Mouse (Mus musculus): ENCODE results near the gene Szrd1.

The Szrd1 gene

GRCm38 (mm10) chr4:141114521-141114981, 25.0 kb downstream of the Szrd1 start:
- 32% methylated on average over 6 of the region's 6 CpGs for WGBS

- WGBS = 60% methylated on average over 7 of the region's 7 CpGs
These were observed 25.7 kb downstream of the Szrd1 start for GRCm38 (mm10) chr4:141113831-141114230.

- 43% methylated on average over 10 of the region's 10 CpGs for WGBS
These were observed 31.3 kb downstream of the Szrd1 start for GRCm38 (mm10) chr4:141108196-141108732.

GRCm38 (mm10) chr4:141106526-141107183, 32.9 kb downstream of the Szrd1 start:
- 85% methylated on average over 16 of the region's 16 CpGs for WGBS

- WGBS = 71% methylated on average over 6 of the region's 6 CpGs
These were observed 37.7 kb downstream of the Szrd1 start for GRCm38 (mm10) chr4:141101855-141102254.

- 94% methylated on average over 9 of the region's 9 CpGs for whole genome bisulfite sequencing
These were observed 38.3 kb downstream of the Szrd1 start for GRCm38 (mm10) chr4:141101291-141101690.

- WGBS = 80% methylated on average over 5 of the region's 5 CpGs
These were observed 39.6 kb downstream of the Szrd1 start for GRCm38 (mm10) chr4:141099956-141100355.

GRCm38 (mm10) chr4:141098935-141099334, 40.6 kb downstream of the Szrd1 start:
- WGBS = 82% methylated on average over 4 of the region's 4 CpGs

GRCm38 (mm10) chr4:141096710-141097109, 42.9 kb downstream of the Szrd1 start:
- 13% methylated on average over 9 of the region's 9 CpGs for WGBS

- WGBS = 80% methylated on average over 10 of the region's 10 CpGs
These were observed 44.6 kb downstream of the Szrd1 start for GRCm38 (mm10) chr4:141095016-141095415.

GRCm38 (mm10) chr4:141088714-141089113, 50.9 kb downstream of the Szrd1 start:
- WGBS = 57% methylated on average over 9 of the region's 9 CpGs

- 88% methylated on average over 6 of the region's 6 CpGs for WGBS
These were observed 51.5 kb downstream of the Szrd1 start, which contains the start of gene Spata21 for GRCm38 (mm10) chr4:141088033-141088432. TSS of gene Spata21 (plus strand) at chr4:141088333.

- 79% methylated on average over 10 of the region's 10 CpGs for WGBS
These were observed 52.7 kb downstream of the Szrd1 start for GRCm38 (mm10) chr4:141086862-141087261.

GRCm38 (mm10) chr4:141078510-141079137, 61.0 kb downstream of the Szrd1 start:
- WGBS = 71% methylated on average over 18 of the region's 18 CpGs

GRCm38 (mm10) chr4:141077681-141078509, 61.7 kb downstream of the Szrd1 start, which contains the start of gene Necap2:
TSS of gene Necap2 (minus strand) at chr4:141078357.
- WGBS = under 1% methylated on average over 67 of the region's 67 CpGs

- 49% methylated on average over 17 of the region's 17 CpGs for WGBS
These were observed 62.6 kb downstream of the Szrd1 start for GRCm38 (mm10) chr4:141076761-141077506.

- WGBS = 67% methylated on average over 4 of the region's 4 CpGs
These were observed 65.5 kb downstream of the Szrd1 start for GRCm38 (mm10) chr4:141074109-141074508.

GRCm38 (mm10) chr4:141073661-141074060, 65.9 kb downstream of the Szrd1 start:
- WGBS = 41% methylated on average over 9 of the region's 9 CpGs

GRCm38 (mm10) chr4:141072502-141072901, 67.1 kb downstream of the Szrd1 start:
- WGBS = 92% methylated on average over 11 of the region's 11 CpGs

GRCm38 (mm10) chr4:141069731-141070130, 69.8 kb downstream of the Szrd1 start:
- WGBS = 49% methylated on average over 4 of the region's 4 CpGs

GRCm38 (mm10) chr4:141068655-141069054, 70.9 kb downstream of the Szrd1 start:
- WGBS = 94% methylated on average over 8 of the region's 8 CpGs

All from cerebral cortex, adult 2 months (tissue).